Mouse (Mus musculus) common myeloid progenitor, adult 5-6 weeks (primary cell): Measurements from ENCODE around the gene Sh2d6. TPM values are rescaled to one million over a fixed set of nuclear protein-coding genes. Genes with fewer than 3 reads are reported as not detected.
"Not testable (repeated sequence)": the region's sequence is repeated elsewhere in the genome, so short reads cannot be mapped to it uniquely, and the experiment has no call there.

Source experiments
- ATAC-seq: replicated peaks from 2 replicates; pipeline ENCODE4 v1.8.0; 2016; ENCODE audit warnings: low read depth, mild to moderate bottlenecking, moderate TSS enrichment, inconsistent platforms; ENCODE audit not compliant: poor library complexity, severe bottlenecking
- total RNA-seq: library from RNA; stranded (forward); fragments of 200-1000, 187-1606 nt; gene quantifications from 2 replicates; pipeline ENCODE4 v1.2.3, GENCODE M21; 2017

Gene Sh2d6
- total RNA-seq, 1 experiment from 2014 or later, result not detected

- ATAC-seq, result no peak
These were observed 11.6 kb downstream of the Sh2d6 start for GRCm38 (mm10) chr6:72509872-72510435.

- ATAC-seq, result no peak
These were observed 12.9 kb downstream of the Sh2d6 start for GRCm38 (mm10) chr6:72508596-72508995.

- ATAC-seq, result no peak
These were observed 15.4 kb downstream of the Sh2d6 start for GRCm38 (mm10) chr6:72506104-72506503.

- ATAC-seq, result no peak
These were observed 17.6 kb downstream of the Sh2d6 start for GRCm38 (mm10) chr6:72503939-72504338.

GRCm38 (mm10) chr6:72503309-72503708 is 18.2 kb downstream of the Sh2d6 start:
- no peak; the same call in 1 of the 2 replicates for ATAC-seq

GRCm38 (mm10) chr6:72498950-72499349 is 22.6 kb downstream of the Sh2d6 start:
- ATAC-seq, result no peak

- ATAC-seq, result peak; percentile 85
These were observed 28.6 kb downstream of the Sh2d6 start for GRCm38 (mm10) chr6:72492892-72493291.

GRCm38 (mm10) chr6:72491151-72491550 is 30.4 kb downstream of the Sh2d6 start:
- no peak for ATAC-seq

GRCm38 (mm10) chr6:72489534-72489933 is 32.0 kb downstream of the Sh2d6 start:
- no peak for ATAC-seq

- no peak for ATAC-seq
These were observed 32.7 kb downstream of the Sh2d6 start for GRCm38 (mm10) chr6:72488850-72489249.

GRCm38 (mm10) chr6:72487282-72487681 is 34.2 kb downstream of the Sh2d6 start:
- ATAC-seq, result 0 out of 2 replicates have a peak, but pooled peaks have one; percentile 25

- 0 out of 2 replicates have a peak, but pooled peaks have one; percentile 8 for ATAC-seq
These were observed 35.2 kb downstream of the Sh2d6 start for GRCm38 (mm10) chr6:72486307-72486706.

- no peak for ATAC-seq
These were observed 36.6 kb downstream of the Sh2d6 start for GRCm38 (mm10) chr6:72484887-72485286.

GRCm38 (mm10) chr6:72482156-72482555 is 39.4 kb downstream of the Sh2d6 start:
- 0 out of 2 replicates have a peak, but pooled peaks have one; percentile 42 for ATAC-seq

- no peak for ATAC-seq
These were observed 41.1 kb downstream of the Sh2d6 start for GRCm38 (mm10) chr6:72480422-72480702.

- no peak; the same call in 1 of the 2 replicates for ATAC-seq
These were observed 41.7 kb downstream of the Sh2d6 start for GRCm38 (mm10) chr6:72479645-72480421.

GRCm38 (mm10) chr6:72478691-72479090 is 42.8 kb downstream of the Sh2d6 start:
- ATAC-seq, result not testable (repeated sequence)

GRCm38 (mm10) chr6:72477621-72478020 is 43.9 kb downstream of the Sh2d6 start:
- ATAC-seq, result no peak

- ATAC-seq, result no peak
These were observed 44.7 kb downstream of the Sh2d6 start for GRCm38 (mm10) chr6:72476836-72477235.

GRCm38 (mm10) chr6:72475221-72475985 is 46.1 kb downstream of the Sh2d6 start:
- no peak for ATAC-seq
